Mouse (Mus musculus) olfactory bulb, adult 2 months (tissue): Measurements from ENCODE around the gene Vps33a. TPM values are rescaled to one million over a fixed set of nuclear protein-coding genes. Genes with fewer than 3 reads are reported as not detected.
A peak's percentile ranks its signal among the peaks of the same experiment; 100 is the strongest.

ENCODE experiments used
- H3K27ac ChIP-seq: fragments of 200-500 bp; 2 replicates; pipeline ENCODE4 v1.5.1; 2012; ENCODE audit warnings: low read depth, low read length; ENCODE audit not compliant: insufficient read depth
- H3K4me1 ChIP-seq: fragments of 200-500 bp; 2 replicates; pipeline ENCODE4 v1.6.1; 2012; ENCODE audit warnings: low read length; ENCODE audit not compliant: control insufficient read depth, insufficient read depth
- H3K4me3 ChIP-seq: fragments of 200-500 bp; 2 replicates; pipeline ENCODE4 v1.5.1; 2012; ENCODE audit warnings: mild to moderate bottlenecking, low read depth, low read length, moderate library complexity; ENCODE audit not compliant: insufficient read depth
- CTCF ChIP-seq: fragments of 200-500 bp; IDR thresholded peaks from 2 replicates; pipeline ENCODE4 v1.5.1; 2012; ENCODE audit warnings: low read depth, mild to moderate bottlenecking, low read length, moderate library complexity; ENCODE audit not compliant: insufficient read depth
- POLR2A ChIP-seq: fragments of 200-500 bp; IDR thresholded peaks from 2 replicates; pipeline ENCODE4 v1.6.1; 2012; ENCODE audit warnings: mild to moderate bottlenecking, low read depth, low read length, moderate library complexity; ENCODE audit not compliant: insufficient read depth
- WGBS: fragments of 180-500 bp; shearing (Covaris S2); methylation state at CpG from one replicate; pipeline ENCODE4 v1.1.7; 2018; 5-methylcytosine and 5-hydroxymethylcytosine counted together
- polyA plus RNA-seq: library from polyadenylated mRNA; stranded (reverse); fragments of >200 nt; gene quantifications from 2 replicates; pipeline ENCODE4 v1.2.4, GENCODE M21; 2012; ENCODE audit warnings: low replicate concordance; ENCODE audit not compliant: missing spikeins, insufficient read depth, insufficient read length

Gene Vps33a
- polyA plus RNA-seq, 1 experiment, result not detected

DNA sequence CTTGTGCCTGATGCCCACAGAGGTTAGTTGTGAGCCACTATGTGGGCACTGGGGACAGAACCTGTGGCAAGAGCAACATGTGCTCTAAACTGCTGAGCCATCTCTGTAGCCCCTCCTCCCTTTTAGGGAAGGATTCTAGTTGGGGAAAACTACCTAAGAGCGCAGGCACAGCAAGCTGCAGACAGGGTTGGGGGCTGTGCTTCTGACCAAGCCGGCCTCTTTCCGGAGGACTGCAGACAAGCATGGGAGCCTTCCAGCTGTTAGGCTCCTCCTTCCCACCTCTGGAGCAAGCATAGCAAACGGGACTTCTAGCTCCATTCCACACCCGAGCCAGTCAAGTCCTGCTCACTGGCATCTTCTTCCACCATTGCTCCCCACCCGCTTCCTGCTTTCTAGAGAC is 26.5 kb upstream of the Vps33a start:
- no peak overlapping the region for H3K27ac ChIP-seq

DNA sequence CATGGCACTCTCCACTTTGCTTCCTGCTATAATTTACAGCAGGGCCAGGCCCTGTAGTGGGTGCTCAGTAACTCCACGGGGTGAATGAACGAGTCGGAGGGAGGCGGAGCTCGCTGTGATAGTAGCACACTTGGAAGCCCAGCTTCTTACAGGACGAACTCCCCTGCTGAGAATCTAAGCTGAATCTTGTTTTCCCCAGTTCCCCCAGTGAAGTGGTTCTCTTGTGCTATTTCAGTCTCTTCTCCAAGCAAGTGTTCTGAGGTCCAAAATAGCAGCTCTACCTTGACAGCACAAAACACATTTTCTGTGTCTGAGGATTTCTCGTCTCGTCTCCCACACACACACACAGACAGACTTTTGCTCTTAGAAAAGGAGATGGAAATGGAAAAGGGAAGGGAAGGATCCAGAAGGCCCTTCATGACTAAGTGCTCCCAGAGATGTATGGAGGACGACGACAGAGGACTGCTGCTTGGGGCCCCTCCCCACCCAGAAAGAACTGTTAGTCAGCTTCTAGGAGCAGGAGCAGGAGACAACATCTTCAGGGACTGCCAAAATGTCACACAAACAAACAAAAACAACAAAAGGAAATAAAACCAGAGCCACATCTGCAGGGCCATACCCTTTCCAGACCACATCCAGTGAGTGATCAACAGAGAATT is 20.9 kb upstream of the Vps33a start:
- TF ChIP-seq CTCF, result no peak
- no peak for TF ChIP-seq POLR2A
- no peak overlapping the region for H3K4me3 ChIP-seq
- H3K27ac ChIP-seq, result peak overlapping the region; percentile 43
- 37% methylated on average over 10 of the region's 10 CpGs for WGBS
- H3K4me1 ChIP-seq, result peaks cover 10% of the 10 kb centered on the region

More for the DNA sequence above, 26.5 kb upstream of the Vps33a start:
- WGBS, result 65% methylated on average over 6 of the region's 6 CpGs
- Histone ChIP-seq H3K4me1 (peaks cover 18% of the 10 kb centered on the region), H3K4me3 (no peak overlapping the region)
- TF ChIP-seq POLR2A (no peak), CTCF (no peak)

DNA sequence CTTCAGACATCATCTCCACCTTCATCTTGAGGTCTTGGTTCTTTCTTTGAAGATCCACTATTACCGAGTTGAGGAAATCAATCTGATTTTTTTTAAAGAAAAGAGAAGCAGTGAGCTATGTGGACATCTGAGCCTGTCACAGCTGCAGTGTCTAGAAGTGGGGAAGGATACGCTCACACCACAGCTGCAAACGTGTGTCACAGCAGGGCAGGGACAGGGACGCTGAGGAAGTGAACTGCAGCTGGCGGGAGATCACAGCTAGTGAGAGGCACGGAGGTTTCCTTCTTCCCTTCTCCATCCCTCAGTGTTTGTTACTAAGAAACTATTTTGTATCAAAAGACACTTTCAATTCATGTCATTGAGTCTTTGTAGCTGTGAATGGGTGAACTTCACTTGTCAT is 7.2 kb upstream of the Vps33a start:
- H3K27ac ChIP-seq, result no peak overlapping the region
- TF ChIP-seq POLR2A (no peak), CTCF (no peak)
- H3K4me3 ChIP-seq, result no peak overlapping the region
- 76% methylated on average over 6 of the region's 6 CpGs for WGBS
- no peaks in the 10 kb centered on the region; the same call in 1 of the 2 replicates for H3K4me1 ChIP-seq

DNA sequence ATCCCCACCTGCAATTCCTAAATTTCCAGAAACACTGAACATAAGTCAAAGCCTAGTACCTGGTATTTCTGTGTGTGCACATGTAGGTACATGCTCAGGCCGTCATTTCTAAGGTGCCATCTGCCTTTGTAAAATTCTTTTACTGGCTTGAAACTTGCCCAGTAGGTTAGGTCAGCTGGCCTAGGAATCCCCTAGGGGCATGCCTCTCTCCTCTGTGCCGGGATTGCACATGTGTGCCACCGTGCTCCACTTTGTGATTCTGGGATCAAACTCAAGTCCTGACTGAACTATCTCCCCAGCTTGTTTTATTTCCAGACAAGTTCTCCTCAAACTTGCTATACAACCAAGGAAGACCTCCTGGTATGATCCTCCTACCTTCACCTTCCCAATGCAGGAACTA is 3.9 kb upstream of the Vps33a start:
- peaks cover 2% of the 10 kb centered on the region; the same call in 1 of the 2 replicates for H3K4me1 ChIP-seq
- H3K27ac ChIP-seq, result no peak overlapping the region
- H3K4me3 ChIP-seq, result no peak overlapping the region
- TF ChIP-seq POLR2A (no peak), CTCF (no peak)
- 87% methylated on average over 3 of the region's 3 CpGs for WGBS

DNA sequence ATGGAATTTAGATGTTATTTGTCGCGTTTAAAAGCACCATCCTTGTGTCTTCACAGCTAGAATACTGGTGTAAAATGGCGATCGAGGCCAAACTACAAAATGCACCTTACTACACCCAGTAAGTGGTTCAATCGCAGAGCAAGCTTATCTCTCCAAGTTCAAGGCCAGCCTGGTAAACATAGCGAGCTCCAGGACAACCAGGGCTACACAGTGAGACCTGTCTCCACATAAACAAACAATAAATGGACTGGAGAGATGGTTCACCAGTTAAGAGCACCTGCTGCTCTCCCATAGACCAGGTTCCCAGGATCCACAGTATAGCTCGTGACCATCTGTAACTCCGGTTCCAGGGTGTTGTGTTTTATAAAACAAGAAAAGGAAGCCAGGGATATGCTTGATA is 524 bp upstream of the Vps33a start:
- WGBS, result 63% methylated on average over 8 of the region's 8 CpGs
- TF ChIP-seq CTCF (no peak), POLR2A (no peak)
- no peak overlapping the region for H3K27ac ChIP-seq
- peak overlapping the region; percentile 76 for H3K4me3 ChIP-seq
- H3K4me1 ChIP-seq, result peaks cover 8% of the 10 kb centered on the region

DNA sequence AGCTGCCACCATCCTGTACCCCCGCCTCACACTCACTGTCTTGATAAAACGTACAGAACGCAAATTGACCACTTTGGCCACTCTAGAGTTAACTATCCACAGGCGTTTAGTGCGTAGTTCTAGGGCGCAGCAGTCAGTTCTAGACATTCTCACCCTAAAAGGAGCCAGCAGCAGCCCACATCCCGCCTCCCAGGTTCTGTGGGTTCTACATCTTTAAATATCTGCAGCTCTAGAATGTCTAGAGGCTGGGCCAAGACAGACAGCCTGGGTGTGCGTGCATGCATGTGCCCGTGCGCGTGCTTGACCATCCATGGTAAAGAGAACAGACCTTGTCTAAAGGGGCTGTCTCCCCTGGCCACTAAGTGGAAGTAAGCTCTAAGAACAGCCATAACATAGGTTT is 11.7 kb downstream of the Vps33a start:
- WGBS, result 89% methylated on average over 11 of the region's 11 CpGs
- Histone ChIP-seq H3K27ac (no peak overlapping the region), H3K4me3 (no peak overlapping the region), H3K4me1 (no peaks in the 10 kb centered on the region)
- TF ChIP-seq POLR2A (no peak), CTCF (no peak)

DNA sequence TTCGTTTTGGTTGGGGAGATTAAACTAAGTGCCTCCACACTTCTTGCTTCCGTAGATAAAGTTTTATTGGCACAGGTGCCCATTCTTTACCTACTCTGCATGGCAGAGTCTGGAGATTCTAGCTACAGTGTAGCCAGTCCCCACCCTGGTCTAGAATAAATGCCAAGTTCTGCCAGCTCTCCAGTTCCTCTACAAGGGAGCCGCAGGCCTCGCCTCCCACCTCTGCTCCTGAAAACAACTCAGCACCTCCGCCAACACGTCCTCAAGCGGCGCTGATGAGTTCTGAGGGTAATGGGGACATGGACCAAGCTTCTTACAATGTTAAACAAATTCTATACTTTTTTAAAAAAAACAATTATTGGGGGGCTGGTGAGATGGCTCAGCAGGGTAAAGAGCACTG is 13.2 kb downstream of the Vps33a start:
- no peak for TF ChIP-seq CTCF
- no peak for TF ChIP-seq POLR2A
- 92% methylated on average over 8 of the region's 8 CpGs for WGBS
- H3K4me3 ChIP-seq, result no peak overlapping the region
- no peak overlapping the region for H3K27ac ChIP-seq
- no peaks in the 10 kb centered on the region for H3K4me1 ChIP-seq

DNA sequence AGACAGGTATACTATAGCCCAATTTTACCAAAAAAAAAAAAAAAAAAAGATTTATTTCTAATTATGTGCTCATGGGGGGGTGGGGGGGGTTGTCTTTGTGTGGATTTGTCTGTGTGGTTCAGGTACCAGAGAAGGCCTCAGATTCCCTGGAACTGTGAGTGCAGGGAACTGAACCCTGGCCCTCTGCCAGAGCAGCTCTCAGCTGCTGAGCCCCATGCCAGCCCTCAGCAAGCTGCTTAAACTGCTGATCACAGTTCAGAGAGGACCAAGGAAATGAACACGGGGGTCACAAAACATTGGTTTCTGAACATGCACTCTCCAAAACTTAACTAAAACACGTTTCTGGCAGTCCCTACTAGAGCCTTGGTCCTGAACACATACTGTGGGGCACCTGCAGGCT is 16.4 kb downstream of the Vps33a start:
- no peak for TF ChIP-seq POLR2A
- TF ChIP-seq CTCF, result no peak
- H3K4me1 ChIP-seq, result no peaks in the 10 kb centered on the region
- no peak overlapping the region for H3K4me3 ChIP-seq
- 25% methylated on average over 2 of the region's 2 CpGs for WGBS
- no peak overlapping the region for H3K27ac ChIP-seq

DNA sequence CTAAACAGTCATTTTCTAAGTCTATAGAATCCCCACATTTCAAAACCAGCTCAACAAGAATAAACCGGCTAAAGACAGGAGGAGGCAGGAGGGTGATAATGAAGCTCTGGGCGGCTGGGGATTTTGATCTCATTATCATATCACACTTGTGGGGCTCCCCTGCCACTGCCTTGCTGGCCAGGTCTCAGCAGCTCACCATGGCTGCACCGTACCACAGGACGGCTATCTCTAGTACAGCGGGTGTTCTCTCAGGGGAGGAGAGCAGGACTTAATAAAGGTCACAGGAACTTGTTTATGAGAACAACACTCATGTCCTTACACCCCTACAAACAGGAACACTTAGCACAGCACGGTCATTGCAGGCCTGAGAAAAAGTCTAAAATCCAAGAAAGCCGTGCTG is 17.1 kb downstream of the Vps33a start:
- Histone ChIP-seq H3K4me3 (no peak overlapping the region), H3K27ac (no peak overlapping the region), H3K4me1 (no peaks in the 10 kb centered on the region)
- 93% methylated on average over 7 of the region's 7 CpGs for WGBS
- TF ChIP-seq CTCF, result no peak
- no peak for TF ChIP-seq POLR2A
